Mouse (Mus musculus) heart, postnatal 0 days (tissue): ENCODE results near the gene Plekha5.

Experiments used
- CTCF ChIP-seq: IDR thresholded peaks from 2 replicates; pipeline ENCODE4 v1.5.1; 2016; ENCODE audit warnings: antibody characterized with exemption, control low read depth, low read depth
- EP300 ChIP-seq: IDR thresholded peaks from 2 replicates; pipeline ENCODE4 v1.6.1; 2016; ENCODE audit warnings: antibody characterized with exemption, low read depth

GRCm38 (mm10) chr6:140498074-140498473 is 74.2 kb downstream of the Plekha5 start:
- TF ChIP-seq CTCF (no peak), EP300 (no peak)
